Mouse (Mus musculus): Measurements from ENCODE around the gene Rbfox2. TPM values are rescaled to one million over a fixed set of nuclear protein-coding genes. Genes with fewer than 3 reads are reported as not detected.
"Not testable (repeated sequence)": the region's sequence is repeated elsewhere in the genome, so short reads cannot be mapped to it uniquely, and the experiment has no call there.

The Rbfox2 gene
- total RNA-seq, 2 experiments from 2014 or later = 243 TPM

GRCm38 (mm10) chr15:77342005-77342404 lies 35.2 kb upstream of the Rbfox2 start:
- no peak overlapping the region for H3K4me3 ChIP-seq
- peak; percentile 61 for TF ChIP-seq CTCF (conservative IDR thresholded peaks at IDR 0.05)
- H3K27ac ChIP-seq = no peak overlapping the region
- DNase-seq (ENCODE audit: low spot score in 2 of 2) = no peak

- DNase-seq (ENCODE audit: low spot score in 2 of 2) = no peak
- Histone ChIP-seq H3K4me3 (no peak overlapping the region), H3K27ac (no peak overlapping the region)
- TF ChIP-seq CTCF (conservative IDR thresholded peaks at IDR 0.05) = no peak
These were observed 33.8 kb upstream of the Rbfox2 start for GRCm38 (mm10) chr15:77340581-77340980.

GRCm38 (mm10) chr15:77338924-77339429 lies 32.2 kb upstream of the Rbfox2 start:
- H3K27ac ChIP-seq = no peak overlapping the region
- no peak for TF ChIP-seq CTCF (conservative IDR thresholded peaks at IDR 0.05)
- DNase-seq (ENCODE audit: low spot score in 2 of 2) = no peak
- no peak overlapping the region for H3K4me3 ChIP-seq

GRCm38 (mm10) chr15:77338451-77338850 lies 31.6 kb upstream of the Rbfox2 start:
- no peak for DNase-seq (ENCODE audit: low spot score in 2 of 2)
- Histone ChIP-seq H3K27ac (no peak overlapping the region), H3K4me3 (no peak overlapping the region)
- no peak for TF ChIP-seq CTCF (conservative IDR thresholded peaks at IDR 0.05)

- no peak for DNase-seq (ENCODE audit: low spot score in 2 of 2)
- Histone ChIP-seq H3K27ac (no peak overlapping the region), H3K4me3 (no peak overlapping the region)
- TF ChIP-seq CTCF (conservative IDR thresholded peaks at IDR 0.05) = peak; percentile 53
These were observed 31.1 kb upstream of the Rbfox2 start for GRCm38 (mm10) chr15:77337926-77338325.

GRCm38 (mm10) chr15:77336968-77337341 lies 30.2 kb upstream of the Rbfox2 start:
- TF ChIP-seq CTCF (conservative IDR thresholded peaks at IDR 0.05) = no peak
- Histone ChIP-seq H3K4me3 (peak overlapping the region; percentile 48; the same call in 1 of the 2 replicates), H3K27ac (peak overlapping the region; percentile 85)
- DNase-seq (ENCODE audit: low spot score in 2 of 2) = no peak

- DNase-seq (ENCODE audit: low spot score in 2 of 2) = peak; percentile 58 to 86
- peak overlapping the region; percentile 48 for H3K4me3 ChIP-seq
- peak overlapping the region; percentile 85 for H3K27ac ChIP-seq
- TF ChIP-seq CTCF (conservative IDR thresholded peaks at IDR 0.05) = peak; percentile 99
These were observed 29.6 kb upstream of the Rbfox2 start for GRCm38 (mm10) chr15:77336287-77336967.

- DNase-seq (ENCODE audit: low spot score in 2 of 2); H3K4me3 ChIP-seq; H3K27ac ChIP-seq: not testable (repeated sequence)
- 0 out of 2 replicates have a peak, but pooled peaks have one; percentile 15 for TF ChIP-seq CTCF (conservative IDR thresholded peaks at IDR 0.05)
These were observed 28.4 kb upstream of the Rbfox2 start for GRCm38 (mm10) chr15:77335185-77335584.

- Histone ChIP-seq H3K27ac (no peak overlapping the region; the same call in 1 of the 2 replicates), H3K4me3 (no peak overlapping the region)
- peak; percentile 69 to 79 for DNase-seq (ENCODE audit: low spot score in 2 of 2)
- TF ChIP-seq CTCF (conservative IDR thresholded peaks at IDR 0.05) = no peak
These were observed 25.6 kb upstream of the Rbfox2 start for GRCm38 (mm10) chr15:77332272-77332991.

- no peak for DNase-seq (ENCODE audit: low spot score in 2 of 2)
- H3K27ac ChIP-seq = no peak overlapping the region
- no peak for TF ChIP-seq CTCF (conservative IDR thresholded peaks at IDR 0.05)
- H3K4me3 ChIP-seq = no peak overlapping the region
These were observed 24.6 kb upstream of the Rbfox2 start for GRCm38 (mm10) chr15:77331444-77331843.

- no peak for DNase-seq (ENCODE audit: low spot score in 2 of 2)
- no peak overlapping the region for H3K4me3 ChIP-seq
- no peak overlapping the region for H3K27ac ChIP-seq
These were observed 22.9 kb upstream of the Rbfox2 start for GRCm38 (mm10) chr15:77329681-77330180.

GRCm38 (mm10) chr15:77326361-77326760 lies 19.6 kb upstream of the Rbfox2 start:
- DNase-seq (ENCODE audit: low spot score in 2 of 2) = no peak
- no peak overlapping the region for H3K4me3 ChIP-seq
- TF ChIP-seq CTCF (conservative IDR thresholded peaks at IDR 0.05) = no peak
- no peak overlapping the region for H3K27ac ChIP-seq

More at GRCm38 (mm10) chr15:77329681-77330180, 22.9 kb upstream of the Rbfox2 start:
- no peak for TF ChIP-seq CTCF (conservative IDR thresholded peaks at IDR 0.05)

GRCm38 (mm10) chr15:77324426-77324825 lies 17.6 kb upstream of the Rbfox2 start:
- Histone ChIP-seq H3K27ac (no peak overlapping the region), H3K4me3 (no peak overlapping the region)
- no peak for TF ChIP-seq CTCF (conservative IDR thresholded peaks at IDR 0.05)
- no peak for DNase-seq (ENCODE audit: low spot score in 2 of 2)
